Mouse (Mus musculus): ENCODE results near the gene Gm19684. TPM values are rescaled to one million over a fixed set of nuclear protein-coding genes. Genes with fewer than 3 reads are reported as not detected.
"Not testable (repeated sequence)": the region's sequence is repeated elsewhere in the genome, so short reads cannot be mapped to it uniquely, and the experiment has no call there.

Gm19684 gene
- polyA plus RNA-seq, 1 experiment from 2014 or later = not detected

DNA sequence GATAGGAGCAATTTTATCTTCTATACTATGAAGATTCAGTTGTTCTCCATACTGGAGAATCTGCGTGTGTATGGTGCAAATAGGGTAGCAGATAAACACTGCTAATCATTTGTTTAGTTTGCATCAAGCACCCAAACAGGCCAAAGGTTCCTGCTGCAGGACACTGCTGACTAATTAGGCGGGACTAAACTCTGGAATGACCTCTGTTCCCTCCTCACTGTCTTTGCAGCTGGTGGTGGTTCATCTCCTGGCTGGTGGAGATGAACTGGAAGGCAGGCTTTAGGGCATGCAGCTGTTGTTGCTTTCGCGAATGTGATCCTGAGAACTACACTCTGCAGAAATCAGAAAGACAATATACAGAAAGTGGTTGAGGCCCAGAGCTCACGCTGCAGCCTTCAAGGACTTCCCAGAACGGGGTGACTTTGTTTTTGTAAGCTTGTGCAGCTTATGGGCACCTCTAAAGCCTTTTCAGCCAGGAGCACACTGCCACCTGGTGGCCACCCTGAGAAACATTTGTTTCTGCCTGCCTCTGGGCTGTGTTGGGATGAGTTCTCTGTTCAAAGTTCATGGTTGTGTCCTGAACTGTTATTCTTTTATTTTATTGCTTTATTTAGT is 7.4 kb upstream of the Gm19684 start:
- not testable (repeated sequence) for H3K4me1 ChIP-seq (ENCODE audit: insufficient read depth, low read depth, low read length); H3K4me2 ChIP-seq (replicated peaks; ENCODE audit: low read depth, low read length); H3K27me3 ChIP-seq (replicated peaks; ENCODE audit: insufficient read depth, low read length); H3K36me3 ChIP-seq (ENCODE audit: insufficient read depth, low read length); H3K4me3 ChIP-seq (ENCODE audit: low read depth, low read length); H3K27ac ChIP-seq (ENCODE audit: low read length); H3K9me3 ChIP-seq (ENCODE audit: low read length); H3K9ac ChIP-seq (replicated peaks; ENCODE audit: low read depth)
- 14% methylated on average over 6 of the region's 6 CpGs for WGBS
- TF ChIP-seq CTCF (IDR thresholded peaks at IDR 0.05) = peak; percentile 70
- ATAC-seq = peak; percentile 59
- peak; percentile 68 for DNase-seq (ENCODE audit: low spot score)

DNA sequence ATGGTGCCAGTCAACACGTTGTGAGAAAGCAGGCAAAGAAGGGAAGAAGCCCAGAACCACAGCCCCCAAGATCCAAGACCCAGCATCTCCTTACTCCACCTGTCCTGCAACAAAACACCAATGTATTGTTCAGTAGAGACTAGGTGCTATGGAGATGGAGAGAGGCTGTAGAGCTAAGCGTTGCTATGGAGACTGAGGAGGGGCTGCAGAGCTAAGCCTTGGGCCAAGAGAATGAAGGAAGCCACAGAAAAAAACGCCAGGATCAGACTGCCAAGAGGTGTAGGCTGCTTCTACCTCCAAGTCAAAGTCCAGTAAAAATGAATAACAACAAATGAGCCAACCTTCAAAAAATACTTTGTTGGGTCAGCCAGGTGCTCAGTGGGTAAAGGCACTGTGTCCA is 4.9 kb upstream of the Gm19684 start:
- H3K9me3 ChIP-seq (ENCODE audit: low read length); ATAC-seq; H3K36me3 ChIP-seq (ENCODE audit: insufficient read depth, low read length); DNase-seq (ENCODE audit: low spot score); H3K4me3 ChIP-seq (ENCODE audit: low read depth, low read length); H3K27ac ChIP-seq (ENCODE audit: low read length); H3K4me2 ChIP-seq (replicated peaks; ENCODE audit: low read depth, low read length); H3K4me1 ChIP-seq (ENCODE audit: insufficient read depth, low read depth, low read length); H3K27me3 ChIP-seq (replicated peaks; ENCODE audit: insufficient read depth, low read length); H3K9ac ChIP-seq (replicated peaks; ENCODE audit: low read depth): not testable (repeated sequence)
- WGBS = 12% methylated on average over 3 of the region's 3 CpGs

DNA sequence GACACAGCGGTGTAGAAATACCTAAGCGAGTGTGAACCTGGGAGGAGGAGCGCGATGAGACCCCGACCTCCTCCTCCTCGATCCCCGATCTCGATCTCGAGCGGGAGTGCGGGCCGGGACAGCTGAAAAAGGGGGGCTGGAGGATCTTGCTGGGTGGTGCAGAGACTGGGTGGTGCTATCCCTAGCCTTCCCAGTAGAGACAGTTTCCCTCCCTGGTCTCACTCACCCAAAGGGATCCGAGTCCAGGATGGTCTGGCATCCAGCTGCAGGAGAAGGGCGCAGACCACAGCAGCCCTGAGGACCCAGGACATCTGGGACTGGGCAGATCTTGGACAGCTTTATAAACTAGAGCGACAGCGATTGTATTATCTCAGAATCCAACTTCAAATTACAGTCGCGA is 639 bp upstream of the Gm19684 start:
- peak; percentile 42 for ATAC-seq
- not testable (repeated sequence) for DNase-seq (ENCODE audit: low spot score); H3K4me1 ChIP-seq (ENCODE audit: insufficient read depth, low read depth, low read length); H3K27me3 ChIP-seq (replicated peaks; ENCODE audit: insufficient read depth, low read length); H3K27ac ChIP-seq (ENCODE audit: low read length); H3K9me3 ChIP-seq (ENCODE audit: low read length); H3K9ac ChIP-seq (replicated peaks; ENCODE audit: low read depth); H3K36me3 ChIP-seq (ENCODE audit: insufficient read depth, low read length)
- Histone ChIP-seq H3K4me2 (replicated peaks; ENCODE audit: low read depth, low read length) (peak overlapping the region; percentile 41), H3K4me3 (ENCODE audit: low read depth, low read length) (peak overlapping the region; percentile 21; the same call in 1 of the 2 replicates)
- 20% methylated on average over 17 of the region's 18 CpGs for WGBS

- H3K4me2 ChIP-seq (replicated peaks; ENCODE audit: low read depth, low read length); H3K9ac ChIP-seq (replicated peaks; ENCODE audit: low read depth); H3K4me1 ChIP-seq (ENCODE audit: insufficient read depth, low read depth, low read length); H3K27me3 ChIP-seq (replicated peaks; ENCODE audit: insufficient read depth, low read length); H3K4me3 ChIP-seq (ENCODE audit: low read depth, low read length); H3K9me3 ChIP-seq (ENCODE audit: low read length); H3K27ac ChIP-seq (ENCODE audit: low read length); DNase-seq (ENCODE audit: low spot score); H3K36me3 ChIP-seq (ENCODE audit: insufficient read depth, low read length); ATAC-seq: not testable (repeated sequence)
- 42% methylated on average over 3 of the region's 3 CpGs for WGBS
These were observed 2.6 kb downstream of the Gm19684 start for GRCm38 (mm10) chr17:36124111-36124510.

DNA sequence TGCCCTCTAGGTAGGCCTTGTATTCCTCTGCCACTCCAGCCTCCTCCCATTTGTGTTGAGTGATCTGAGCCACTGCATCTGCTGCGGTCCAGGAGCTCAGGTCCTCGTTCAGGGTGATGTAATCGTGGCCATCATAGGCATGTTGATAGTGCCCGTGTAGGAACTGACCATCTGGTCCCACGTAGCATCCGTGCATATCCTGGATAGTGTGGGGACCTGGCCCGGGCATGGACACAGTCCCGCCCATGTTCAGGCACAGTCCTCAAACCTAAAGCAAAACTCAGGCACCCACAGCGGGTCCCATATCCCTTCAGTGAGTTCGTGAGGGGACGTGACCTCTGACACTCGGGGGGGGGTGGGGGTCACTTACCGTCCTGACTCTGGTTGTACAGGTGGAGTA is 7.0 kb downstream of the Gm19684 start:
- not testable (repeated sequence) for H3K9me3 ChIP-seq (ENCODE audit: low read length); H3K4me2 ChIP-seq (replicated peaks; ENCODE audit: low read depth, low read length); H3K4me1 ChIP-seq (ENCODE audit: insufficient read depth, low read depth, low read length); H3K36me3 ChIP-seq (ENCODE audit: insufficient read depth, low read length); DNase-seq (ENCODE audit: low spot score); H3K9ac ChIP-seq (replicated peaks; ENCODE audit: low read depth); ATAC-seq; H3K27ac ChIP-seq (ENCODE audit: low read length); H3K27me3 ChIP-seq (replicated peaks; ENCODE audit: insufficient read depth, low read length); H3K4me3 ChIP-seq (ENCODE audit: low read depth, low read length)
- WGBS = 49% methylated on average over 10 of the region's 13 CpGs

DNA sequence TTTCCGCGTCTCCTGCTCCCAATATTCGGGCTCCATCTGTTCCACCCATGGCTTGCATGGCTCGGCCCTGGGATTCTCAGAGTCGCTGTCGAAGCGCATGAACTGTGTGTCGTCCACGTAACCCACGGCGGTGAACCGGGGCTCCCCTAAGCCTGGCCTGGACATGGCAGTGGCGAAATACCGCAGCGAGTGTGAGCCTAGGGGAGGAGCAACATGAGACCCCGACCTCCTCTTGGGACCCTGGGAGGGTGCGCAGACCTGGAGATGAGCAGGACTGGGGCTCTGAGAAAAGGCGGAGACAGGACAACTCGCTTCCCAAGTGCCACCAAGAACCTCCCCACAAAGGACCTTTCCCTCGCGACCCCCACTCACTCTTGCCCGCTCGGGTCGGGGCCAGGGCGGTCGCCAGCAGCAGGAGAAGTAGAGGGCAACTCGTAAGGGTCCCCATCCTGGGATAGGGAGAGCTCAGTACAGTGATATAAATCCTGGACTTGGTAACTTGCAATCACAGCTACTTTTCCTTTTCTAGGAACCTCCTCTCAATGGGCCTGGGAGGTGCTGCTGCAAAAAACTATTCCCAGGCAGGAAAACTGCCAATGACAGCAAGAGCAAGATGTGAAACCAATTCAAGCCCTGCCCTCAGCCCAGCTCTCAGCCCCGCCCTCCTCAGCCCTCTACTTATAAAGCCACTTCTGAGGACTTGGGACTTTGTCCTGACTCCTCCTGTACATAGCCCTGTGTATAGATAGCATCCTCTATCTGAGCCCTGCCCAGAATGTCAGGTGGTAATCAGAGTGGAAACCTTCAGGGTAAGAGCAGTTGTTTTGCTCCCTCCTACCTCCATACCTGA is 7.7 kb downstream of the Gm19684 start, which contains the start of gene Gm7030:
TSS of gene Gm7030 (minus strand) at position 458 of the 850 bp plus-strand sequence.
- DNase-seq (ENCODE audit: low spot score) = peak; percentile 39
- not testable (repeated sequence) for H3K9ac ChIP-seq (replicated peaks; ENCODE audit: low read depth); H3K27me3 ChIP-seq (replicated peaks; ENCODE audit: insufficient read depth, low read length); H3K9me3 ChIP-seq (ENCODE audit: low read length); H3K4me3 ChIP-seq (ENCODE audit: low read depth, low read length); H3K36me3 ChIP-seq (ENCODE audit: insufficient read depth, low read length); H3K27ac ChIP-seq (ENCODE audit: low read length); H3K4me1 ChIP-seq (ENCODE audit: insufficient read depth, low read depth, low read length)
- H3K4me2 ChIP-seq (replicated peaks; ENCODE audit: low read depth, low read length) = peak within 1 kb of the TSS; percentile 39
- ATAC-seq = peak; percentile 72
- WGBS = 15% methylated on average over 24 of the region's 28 CpGs
